ENCODE assay signal across 8 mouse cellular contexts in the genomic region with DNA sequence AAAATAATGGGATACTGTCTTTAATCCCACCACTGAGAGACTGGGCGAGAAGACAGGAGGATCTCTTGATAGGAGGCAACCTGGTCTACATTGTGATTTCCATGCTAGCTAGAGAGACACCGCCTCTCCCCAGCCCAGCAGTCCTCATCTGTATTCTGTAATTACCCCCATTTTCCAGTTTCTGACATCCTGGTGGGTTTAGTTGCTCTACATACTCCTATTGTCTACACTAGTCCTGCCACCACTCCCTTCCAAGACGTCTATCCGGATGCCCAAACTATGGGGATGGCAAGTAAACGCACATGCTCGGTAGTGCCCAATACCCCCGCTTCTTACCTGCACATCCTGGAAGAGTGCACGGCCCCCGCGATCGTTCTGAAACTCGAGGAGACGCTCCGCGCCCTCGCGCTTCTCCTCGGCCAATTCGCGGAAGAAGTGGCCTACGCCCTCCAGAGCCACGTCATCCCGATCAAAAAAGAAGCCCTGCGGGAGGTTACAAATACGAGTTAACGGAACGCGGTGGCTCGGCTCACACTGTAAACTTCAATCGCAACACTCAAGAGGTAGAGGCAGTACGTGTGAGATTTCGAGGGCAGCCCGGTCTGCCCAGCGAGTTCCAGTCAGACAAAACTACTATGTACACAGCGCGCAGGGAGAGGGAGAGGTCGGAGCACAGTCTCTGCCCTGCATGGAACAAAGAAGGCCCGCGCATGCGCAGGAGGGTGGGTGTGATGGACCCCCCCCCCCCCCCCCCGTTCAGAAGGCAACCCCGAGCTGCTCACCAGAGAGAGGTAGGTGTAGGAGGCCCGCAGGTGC. TPM values are rescaled to one million over a fixed set of nuclear protein-coding genes. Genes with fewer than 3 reads are reported as not detected.
DNase-seq lines count a peak whose midpoint lies in the region; ATAC-seq lines count a peak whose summit lies in the region.

No protein-coding gene starts in this region.

- under 1% methylated on average over 43 of the region's 43 CpGs for WGBS in embryonic facial prominence, embryonic 12.5 days
- under 1% methylated on average over 42 of the region's 43 CpGs for WGBS in liver, embryonic 11.5 days

- no peaks in the 10 kb centered on the region for H3K27me3 ChIP-seq in embryonic facial prominence, embryonic 12.5 days
- H3K27me3 ChIP-seq in liver, embryonic 11.5 days (replicated peaks; ENCODE audit: control insufficient read depth, insufficient read depth, low read length) = no peaks in the 10 kb centered on the region

- peak; percentile 70 for DNase-seq in 3T3-L1 (ENCODE audit: low read depth, low spot score)
- peak; percentile 81 for DNase-seq in adrenal gland, postnatal 25 days
- peak; percentile 81 to 86 for DNase-seq in heart, adult 9 months (ENCODE audit: low spot score in 2 of 2)
- peak; percentile 73 for DNase-seq in kidney, adult 9 months
- peak; percentile 84 for DNase-seq in liver, embryonic 11.5 days (ENCODE audit: low spot score)
- peak; percentile 72 to 79 for DNase-seq in spleen, postnatal 36 days (ENCODE audit: low spot score in 2 of 2)

- peak overlapping the region; percentile 89 for H3K4me3 ChIP-seq in embryonic facial prominence, embryonic 12.5 days
- H3K4me3 ChIP-seq in liver, embryonic 11.5 days (ENCODE audit: low read depth, low read length) = peak overlapping the region; percentile 89

- H3K9ac ChIP-seq in embryonic facial prominence, embryonic 12.5 days = peak overlapping the region; percentile 89
- peak overlapping the region; percentile 94 for H3K9ac ChIP-seq in liver, embryonic 11.5 days (ENCODE audit: low read depth, low read length)

- H3K4me2 ChIP-seq in embryonic facial prominence, embryonic 12.5 days (replicated peaks) = peak overlapping the region; percentile 73
- H3K4me2 ChIP-seq in liver, embryonic 11.5 days = peak overlapping the region; percentile 98

- peaks cover 62% of the 10 kb centered on the region for H3K36me3 ChIP-seq in embryonic facial prominence, embryonic 12.5 days
- peaks cover 29% of the 10 kb centered on the region for H3K36me3 ChIP-seq in liver, embryonic 11.5 days (ENCODE audit: control insufficient read depth, insufficient read depth, low read length)

- peak; percentile 57 for ATAC-seq in embryonic facial prominence, embryonic 12.5 days (ENCODE audit: insufficient number of reproducible peaks, insufficient read depth, low FRiP score, low TSS enrichment)
- ATAC-seq in liver, embryonic 11.5 days (replicated peaks; ENCODE audit: low FRiP score) = peak; percentile 32
- 0 out of 2 replicates have a peak, but pooled peaks have one; percentile 9 for ATAC-seq in monocyte, adult 5-6 weeks (replicated peaks; ENCODE audit: insufficient number of reproducible peaks, low FRiP score, low TSS enrichment, poor library complexity, severe bottlenecking)

- peak overlapping the region; percentile 97 for H3K27ac ChIP-seq in embryonic facial prominence, embryonic 12.5 days
- peak overlapping the region; percentile 96 for H3K27ac ChIP-seq in liver, embryonic 11.5 days (ENCODE audit: low read depth, low read length)

- peaks cover 24% of the 10 kb centered on the region for H3K4me1 ChIP-seq in embryonic facial prominence, embryonic 12.5 days
- H3K4me1 ChIP-seq in liver, embryonic 11.5 days (replicated peaks; ENCODE audit: control insufficient read depth, insufficient read depth, low read length) = peaks cover 40% of the 10 kb centered on the region

- H3K9me3 ChIP-seq in embryonic facial prominence, embryonic 12.5 days = no peaks in the 10 kb centered on the region
- no peaks in the 10 kb centered on the region for H3K9me3 ChIP-seq in liver, embryonic 11.5 days (ENCODE audit: control insufficient read depth, low read length)

RNA-seq across cellular contexts. Expression of a gene that starts 0.7 kb away (rescaled TPM):
- total RNA-seq in adrenal gland, postnatal 25 days (2021) = 786 and 951 TPM in 2 replicates
- polyA plus RNA-seq in embryonic facial prominence, embryonic 12.5 days (2016; fragmentation: Nextera tagmentation; extraction: Ambion mirVana) = 5,211 and 5,392 TPM in 2 replicates
- 6,297 and 6,318 TPM in 2 replicates for polyA plus RNA-seq in liver, embryonic 11.5 days (2014; fragmentation: Nextera tagmentation; extraction: Ambion mirVana)
- total RNA-seq in monocyte, adult 5-6 weeks (2017) = 1,006 to 1,190 TPM (median 1,165 TPM) in 3 replicates

RNA-seq across cellular contexts. Expression of a gene that starts 7.7 kb away (rescaled TPM):
- 61.4 and 68.8 TPM in 2 replicates for total RNA-seq in adrenal gland, postnatal 25 days (2021)
- 220 and 224 TPM in 2 replicates for polyA plus RNA-seq in embryonic facial prominence, embryonic 12.5 days (2016; fragmentation: Nextera tagmentation; extraction: Ambion mirVana)
- polyA plus RNA-seq in liver, embryonic 11.5 days (2014; fragmentation: Nextera tagmentation; extraction: Ambion mirVana) = 190 and 212 TPM in 2 replicates
- total RNA-seq in monocyte, adult 5-6 weeks (2017) = 36.4 to 55.8 TPM (median 38.5 TPM) in 3 replicates

RNA-seq across cellular contexts. Expression of a gene that starts 21.1 kb away (rescaled TPM):
- 50.7 and 51.6 TPM in 2 replicates for total RNA-seq in adrenal gland, postnatal 25 days (2021)
- polyA plus RNA-seq in embryonic facial prominence, embryonic 12.5 days (2016; fragmentation: Nextera tagmentation; extraction: Ambion mirVana) = 149 and 151 TPM in 2 replicates
- 240 and 250 TPM in 2 replicates for polyA plus RNA-seq in liver, embryonic 11.5 days (2014; fragmentation: Nextera tagmentation; extraction: Ambion mirVana)
- total RNA-seq in monocyte, adult 5-6 weeks (2017) = 18.0 to 33.4 TPM (median 23.3 TPM) in 3 replicates

RNA-seq across cellular contexts. Expression of a gene that starts 22.7 kb away (rescaled TPM):
- 0.46 and 0.67 TPM in 2 replicates for total RNA-seq in adrenal gland, postnatal 25 days (2021)
- polyA plus RNA-seq in embryonic facial prominence, embryonic 12.5 days (2016; fragmentation: Nextera tagmentation; extraction: Ambion mirVana) = 0.92 and 1.2 TPM in 2 replicates
- 2.3 and 3.2 TPM in 2 replicates for polyA plus RNA-seq in liver, embryonic 11.5 days (2014; fragmentation: Nextera tagmentation; extraction: Ambion mirVana)
- total RNA-seq in monocyte, adult 5-6 weeks (2017) = 3.2 TPM in 1 of 3 replicates, not detected in the others

RNA-seq across cellular contexts. Expression of a gene that starts 24.3 kb away (rescaled TPM):
- total RNA-seq in adrenal gland, postnatal 25 days (2021) = 39.4 and 44.2 TPM in 2 replicates
- polyA plus RNA-seq in embryonic facial prominence, embryonic 12.5 days (2016; fragmentation: Nextera tagmentation; extraction: Ambion mirVana) = 43.2 and 45.4 TPM in 2 replicates
- 21.4 and 23.7 TPM in 2 replicates for polyA plus RNA-seq in liver, embryonic 11.5 days (2014; fragmentation: Nextera tagmentation; extraction: Ambion mirVana)
- total RNA-seq in monocyte, adult 5-6 weeks (2017) = 3.6 to 4.9 TPM (median 3.9 TPM) in 3 replicates

Comparison
In these comparisons a context has a peak if more than half of its experiments do, and no peak if none do; other contexts are left out.
1. Peak in every context shown above with its lines: DNase-seq, ATAC-seq, H3K4me3 ChIP-seq and H3K27ac ChIP-seq.